In the genomic region with DNA sequence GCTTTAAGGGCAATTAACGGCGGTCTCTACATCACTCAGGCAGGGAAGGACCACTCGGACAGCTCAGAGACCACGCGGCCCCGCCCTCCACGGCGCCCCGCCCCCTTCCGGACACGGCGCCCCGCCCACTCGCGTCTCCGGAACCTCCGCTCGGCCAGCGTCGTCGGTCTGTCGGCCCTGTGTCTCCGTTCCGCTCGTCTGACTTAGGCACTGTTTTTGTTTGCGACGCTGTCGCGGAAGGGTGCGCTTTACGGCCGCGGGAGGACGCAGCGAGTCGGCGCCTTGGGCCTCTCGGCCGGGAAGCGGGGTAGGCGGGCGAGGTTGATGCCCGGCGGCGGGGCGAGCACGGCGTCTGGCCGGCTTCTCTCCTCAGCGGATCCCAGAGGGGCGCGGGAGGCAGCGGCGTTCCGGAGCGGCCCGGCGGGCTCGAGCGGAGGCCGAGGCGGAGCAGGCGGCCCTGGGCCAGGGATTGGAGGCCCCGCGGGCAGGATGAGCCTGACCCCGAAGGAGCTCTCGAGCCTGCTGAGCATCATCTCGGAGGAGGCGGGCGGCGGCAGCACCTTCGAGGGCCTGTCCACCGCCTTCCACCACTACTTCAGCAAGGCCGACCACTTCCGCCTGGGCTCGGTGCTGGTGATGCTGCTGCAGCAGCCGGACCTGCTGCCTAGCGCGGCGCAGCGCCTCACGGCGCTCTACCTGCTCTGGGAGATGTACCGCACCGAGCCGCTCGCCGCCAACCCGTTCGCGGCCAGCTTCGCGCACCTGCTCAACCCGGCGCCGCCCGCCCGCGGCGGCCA, we compare ENCODE assay signal across 8 mouse cellular contexts. TPM values are rescaled to one million over a fixed set of nuclear protein-coding genes. Genes with fewer than 3 reads are reported as not detected.
DNase-seq lines count a peak whose midpoint lies in the region; ATAC-seq lines count a peak whose summit lies in the region.

No protein-coding gene starts in this region.

- peak; percentile 93 for ATAC-seq in heart, embryonic 13.5 days (ENCODE audit: extremely low read depth, insufficient number of reproducible peaks, low FRiP score, low TSS enrichment)
- ATAC-seq in liver, embryonic 12.5 days, result peak; percentile 91
- ATAC-seq in stomach, embryonic 15.5 days (ENCODE audit: insufficient read depth, low FRiP score, low read depth), result peak; percentile 89

- WGBS in heart, embryonic 13.5 days, result under 1% methylated on average over 85 of the region's 100 CpGs
- under 1% methylated on average over 99 of the region's 100 CpGs for WGBS in liver, embryonic 12.5 days (ENCODE audit: insufficient replicate concordance)
- WGBS in stomach, embryonic 15.5 days, result under 1% methylated on average over 91 of the region's 100 CpGs

- peaks cover 32% of the 10 kb centered on the region for H3K36me3 ChIP-seq in heart, embryonic 13.5 days
- peaks cover 32% of the 10 kb centered on the region for H3K36me3 ChIP-seq in liver, embryonic 12.5 days
- peaks cover 27% of the 10 kb centered on the region for H3K36me3 ChIP-seq in stomach, embryonic 15.5 days

- H3K4me3 ChIP-seq in brown adipose tissue, adult 24 weeks (ENCODE audit: insufficient read depth, low read depth, low read length), result peak overlapping the region; percentile 85
- H3K4me3 ChIP-seq in heart, embryonic 13.5 days, result peak overlapping the region; percentile 93
- H3K4me3 ChIP-seq in liver, embryonic 12.5 days, result peak overlapping the region; percentile 90
- peak overlapping the region; percentile 69 for H3K4me3 ChIP-seq in stomach, embryonic 15.5 days (replicated peaks)

- peaks cover 4% of the 10 kb centered on the region; the same call in 1 of the 2 replicates for H3K4me1 ChIP-seq in brown adipose tissue, adult 24 weeks (ENCODE audit: control insufficient read depth, insufficient read depth, insufficient read length, low read length)
- peaks cover 22% of the 10 kb centered on the region for H3K4me1 ChIP-seq in heart, embryonic 13.5 days
- H3K4me1 ChIP-seq in liver, embryonic 12.5 days, result peaks cover 21% of the 10 kb centered on the region
- H3K4me1 ChIP-seq in stomach, embryonic 15.5 days, result peaks cover 10% of the 10 kb centered on the region; the same call in 1 of the 2 replicates

- DNase-seq in CD4-positive, CD25-positive, alpha-beta regulatory T cell, adult 2 months (ENCODE audit: low read depth, low spot score), result peak; percentile 98
- DNase-seq in fat pad, adult 2 months (ENCODE audit: extremely low read depth, low read depth, low spot score), result peak; percentile 66
- peak; percentile 99 for DNase-seq in kidney, postnatal 10 days
- DNase-seq in natural killer cell, adult 2 months (ENCODE audit: low spot score in 2 of 2), result peak; percentile 91 to 93

- peak overlapping the region; percentile 93 for H3K9ac ChIP-seq in heart, embryonic 13.5 days
- peak overlapping the region; percentile 87 for H3K9ac ChIP-seq in liver, embryonic 12.5 days
- H3K9ac ChIP-seq in stomach, embryonic 15.5 days, result peak overlapping the region; percentile 90

- peaks cover 8% of the 10 kb centered on the region; the same call in 1 of the 2 replicates for H3K9me3 ChIP-seq in heart, embryonic 13.5 days
- peaks cover 11% of the 10 kb centered on the region; the same call in 1 of the 2 replicates for H3K9me3 ChIP-seq in liver, embryonic 12.5 days (replicated peaks)
- no peaks in the 10 kb centered on the region for H3K9me3 ChIP-seq in stomach, embryonic 15.5 days

- peak overlapping the region; percentile 36; the same call in 1 of the 2 replicates for H3K27ac ChIP-seq in brown adipose tissue, adult 24 weeks (replicated peaks; ENCODE audit: low read depth, low read length)
- peak overlapping the region; percentile 92 for H3K27ac ChIP-seq in heart, embryonic 13.5 days (replicated peaks)
- H3K27ac ChIP-seq in liver, embryonic 12.5 days, result peak overlapping the region; percentile 93
- H3K27ac ChIP-seq in stomach, embryonic 15.5 days, result peak overlapping the region; percentile 85

- H3K27me3 ChIP-seq in heart, embryonic 13.5 days (replicated peaks), result peaks cover 9% of the 10 kb centered on the region; the same call in 1 of the 2 replicates
- H3K27me3 ChIP-seq in liver, embryonic 12.5 days (replicated peaks), result peaks cover 6% of the 10 kb centered on the region; the same call in 1 of the 2 replicates
- H3K27me3 ChIP-seq in stomach, embryonic 15.5 days (replicated peaks), result no peaks in the 10 kb centered on the region

- peak overlapping the region; percentile 89 for H3K4me2 ChIP-seq in heart, embryonic 13.5 days
- peak overlapping the region; percentile 94 for H3K4me2 ChIP-seq in liver, embryonic 12.5 days
- peak overlapping the region; percentile 81 for H3K4me2 ChIP-seq in stomach, embryonic 15.5 days

RNA-seq across cellular contexts. Expression of a gene that starts 0.9 kb away (rescaled TPM):
- polyA plus RNA-seq in brown adipose tissue, adult 24 weeks (2012; ENCODE audit: insufficient read depth, insufficient read length, missing spikeins), result 9.6 and 10.3 TPM in 2 replicates
- 14.0 and 15.0 TPM in 2 replicates for polyA plus RNA-seq in heart, embryonic 13.5 days (2015; fragmentation: Nextera tagmentation; extraction: Ambion mirVana)
- polyA plus RNA-seq in liver, embryonic 12.5 days (2016; fragmentation: Nextera tagmentation; extraction: Ambion mirVana), result 17.2 and 20.0 TPM in 2 replicates
- 20.3 and 22.3 TPM in 2 replicates for polyA plus RNA-seq in stomach, embryonic 15.5 days (2015; fragmentation: Nextera tagmentation; extraction: Ambion mirVana)

RNA-seq across cellular contexts. Expression of a gene that starts 41.5 kb away (rescaled TPM):
- polyA plus RNA-seq in brown adipose tissue, adult 24 weeks (2012; ENCODE audit: insufficient read depth, insufficient read length, missing spikeins), result 13.2 and 17.6 TPM in 2 replicates
- 14.5 and 15.2 TPM in 2 replicates for polyA plus RNA-seq in heart, embryonic 13.5 days (2015; fragmentation: Nextera tagmentation; extraction: Ambion mirVana)
- polyA plus RNA-seq in liver, embryonic 12.5 days (2016; fragmentation: Nextera tagmentation; extraction: Ambion mirVana), result 25.6 and 27.3 TPM in 2 replicates
- 35.1 and 35.4 TPM in 2 replicates for polyA plus RNA-seq in stomach, embryonic 15.5 days (2015; fragmentation: Nextera tagmentation; extraction: Ambion mirVana)

RNA-seq across cellular contexts. Expression of a gene that starts 57.2 kb away (rescaled TPM):
- 6.7 and 8.5 TPM in 2 replicates for polyA plus RNA-seq in brown adipose tissue, adult 24 weeks (2012; ENCODE audit: insufficient read depth, insufficient read length, missing spikeins)
- 11.5 and 11.7 TPM in 2 replicates for polyA plus RNA-seq in heart, embryonic 13.5 days (2015; fragmentation: Nextera tagmentation; extraction: Ambion mirVana)
- polyA plus RNA-seq in liver, embryonic 12.5 days (2016; fragmentation: Nextera tagmentation; extraction: Ambion mirVana), result 4.9 and 5.0 TPM in 2 replicates
- 11.7 and 12.5 TPM in 2 replicates for polyA plus RNA-seq in stomach, embryonic 15.5 days (2015; fragmentation: Nextera tagmentation; extraction: Ambion mirVana)

Comparison
In these comparisons a context has a peak if more than half of its experiments do, and no peak if none do; other contexts are left out.
1. Peak in every context shown above with its lines: DNase-seq, ATAC-seq, H3K4me3 ChIP-seq and H3K27ac ChIP-seq.
2. H3K27ac ChIP-seq: peak in every context shown above with its lines; median percentile 93 in liver, embryonic 12.5 days; 92 in heart, embryonic 13.5 days; 85 in stomach, embryonic 15.5 days; 36 in brown adipose tissue, adult 24 weeks.